Mouse (Mus musculus) hindbrain, embryonic 16.5 days (tissue): ENCODE data around the gene Casd1. TPM values are rescaled to one million over a fixed set of nuclear protein-coding genes. Genes with fewer than 3 reads are reported as not detected.
"Not testable (repeated sequence)": the region's sequence is repeated elsewhere in the genome, so short reads cannot be mapped to it uniquely, and the experiment has no call there.

ENCODE experiments used
- ATAC-seq: fragments of 200-750 bp; cut with Nextera tagmentation; 2 replicates; pipeline ENCODE4 v1.8.0; 2017; ENCODE audit warnings: moderate TSS enrichment, moderate library complexity
- H3K27ac ChIP-seq: fragments of 300-500 bp; sonication (generic); 2 replicates; pipeline ENCODE4 v1.5.1; 2014; ENCODE audit warnings: low read depth, mild to moderate bottlenecking, control low read depth, low read length, moderate library complexity
- H3K27me3 ChIP-seq: fragments of 300-500 bp; sonication (generic); replicated peaks from 2 replicates; pipeline ENCODE4 v1.6.1; 2014; ENCODE audit warnings: low read length; ENCODE audit not compliant: control insufficient read depth, insufficient read depth
- H3K36me3 ChIP-seq: fragments of 300-500 bp; sonication (generic); 2 replicates; pipeline ENCODE4 v1.6.1; 2014; ENCODE audit warnings: mild to moderate bottlenecking, low read length, moderate library complexity, mixed read lengths; ENCODE audit not compliant: control insufficient read depth, insufficient read depth
- H3K4me1 ChIP-seq: fragments of 300-500 bp; sonication (generic); 2 replicates; pipeline ENCODE4 v1.6.1; 2014; ENCODE audit warnings: low read depth, low read length; ENCODE audit not compliant: control insufficient read depth, insufficient read depth
- H3K4me2 ChIP-seq: fragments of 300-500 bp; sonication (generic); 2 replicates; pipeline ENCODE4 v1.6.1; 2014; ENCODE audit warnings: mild to moderate bottlenecking, low read length, control low read depth, moderate library complexity
- H3K4me3 ChIP-seq: fragments of 300-500 bp; sonication (generic); 2 replicates; pipeline ENCODE4 v1.5.1; 2014; ENCODE audit warnings: mild to moderate bottlenecking, low read length, control low read depth, moderate library complexity
- H3K9ac ChIP-seq: fragments of 300-500 bp; sonication (generic); 2 replicates; pipeline ENCODE4 v1.6.1; 2014; ENCODE audit warnings: low read depth, mild to moderate bottlenecking, control low read depth, low read length, moderate library complexity
- H3K9me3 ChIP-seq: fragments of 300-500 bp; sonication (generic); 2 replicates; pipeline ENCODE4 v1.6.1; 2014; ENCODE audit warnings: mild to moderate bottlenecking, low read length, moderate library complexity; ENCODE audit not compliant: control insufficient read depth
- WGBS: fragments of 180-500 bp; shearing (Covaris S2); extraction: QIAGEN DNeasy Blood & Tissue Kit; methylation state at CpG from one replicate; pipeline ENCODE4 v1.1.7; 2014; 5-methylcytosine and 5-hydroxymethylcytosine counted together
- polyA plus RNA-seq: library from polyadenylated mRNA; unstranded; fragments of >200 nt; fragmentation: Nextera tagmentation; extraction: Ambion mirVana; gene quantifications from 2 replicates; pipeline ENCODE4 v1.2.1, GENCODE M21; 2015

The Casd1 gene
- polyA plus RNA-seq, 1 experiment from 2014 or later: 42.1 TPM

DNA sequence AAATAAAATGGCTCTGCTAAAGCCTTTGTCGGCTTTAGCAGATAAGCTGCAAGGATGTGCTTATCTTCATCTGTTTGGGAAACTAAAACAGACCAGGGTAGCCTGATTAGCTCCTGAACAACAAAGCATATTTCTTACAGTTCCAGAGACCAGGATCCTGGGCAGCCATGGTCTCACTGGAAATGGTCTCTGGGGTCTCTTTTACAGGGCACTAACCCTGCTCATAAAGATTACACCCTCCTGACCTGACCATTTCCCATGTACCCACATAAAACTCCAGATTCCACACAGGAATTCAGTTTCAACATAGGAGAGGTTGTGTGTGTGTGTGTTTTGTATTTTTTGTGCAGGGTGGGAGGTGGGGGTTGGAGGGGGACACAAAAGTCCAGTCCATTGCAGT is 34.2 kb downstream of the Casd1 start:
- no peaks in the 10 kb centered on the region for H3K9me3 ChIP-seq
- H3K9ac ChIP-seq: no peak overlapping the region
- H3K36me3 ChIP-seq: no peaks in the 10 kb centered on the region
- H3K27me3 ChIP-seq: no peaks in the 10 kb centered on the region
- no peak for ATAC-seq
- no peak overlapping the region for H3K27ac ChIP-seq
- no peak overlapping the region for H3K4me2 ChIP-seq
- no peaks in the 10 kb centered on the region for H3K4me1 ChIP-seq
- 71% methylated on average over 1 of the region's 1 CpGs for WGBS
- no peak overlapping the region for H3K4me3 ChIP-seq

DNA sequence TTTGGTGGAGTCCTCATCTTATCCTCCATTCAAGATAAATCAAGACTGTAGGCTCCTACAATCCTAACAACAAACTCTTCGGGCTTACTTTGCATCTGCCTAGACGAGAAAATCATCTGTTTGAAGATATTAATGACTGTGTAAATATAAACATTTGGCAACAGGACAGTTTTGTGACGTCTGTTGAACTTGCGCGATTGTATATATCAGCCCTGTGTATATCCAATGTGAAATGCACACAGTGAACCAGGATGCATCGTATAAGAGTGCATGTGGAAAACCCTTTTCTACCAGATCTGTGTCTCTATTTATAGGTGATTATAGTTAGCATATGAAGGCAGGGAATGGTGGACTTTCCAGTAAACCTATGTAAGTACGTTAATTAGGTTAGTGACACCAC is 41.4 kb downstream of the Casd1 start:
- H3K27ac ChIP-seq: no peak overlapping the region
- H3K9me3 ChIP-seq: no peaks in the 10 kb centered on the region
- no peak overlapping the region for H3K4me3 ChIP-seq
- no peaks in the 10 kb centered on the region for H3K36me3 ChIP-seq
- no peaks in the 10 kb centered on the region for H3K27me3 ChIP-seq
- WGBS: 94% methylated on average over 7 of the region's 7 CpGs
- no peak for ATAC-seq
- H3K9ac ChIP-seq: no peak overlapping the region
- H3K4me2 ChIP-seq: no peak overlapping the region
- H3K4me1 ChIP-seq: no peaks in the 10 kb centered on the region

DNA sequence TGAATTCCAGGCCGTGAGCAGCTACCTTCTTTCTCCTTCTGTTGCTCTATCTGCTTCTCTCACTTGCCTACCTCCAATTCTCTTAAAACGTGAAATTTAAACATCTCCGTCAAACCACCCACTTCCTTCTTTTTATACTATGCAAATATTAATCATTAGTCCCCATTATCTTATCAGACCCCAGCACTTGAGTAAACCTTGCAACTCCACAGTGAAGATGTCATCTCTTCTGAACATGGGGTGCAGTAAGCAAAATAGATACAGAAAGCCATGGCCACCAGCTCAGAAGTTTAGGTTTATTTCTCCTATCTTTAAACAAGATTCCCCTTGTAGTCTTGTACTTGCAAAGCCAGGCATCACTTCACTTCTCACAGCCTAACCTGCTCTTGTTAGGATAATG is 46.7 kb downstream of the Casd1 start:
- Histone ChIP-seq H3K4me3 (no peak overlapping the region), H3K9ac (no peak overlapping the region), H3K4me2 (no peak overlapping the region), H3K27me3 (no peaks in the 10 kb centered on the region), H3K36me3 (no peaks in the 10 kb centered on the region), H3K27ac (no peak overlapping the region), H3K4me1 (no peaks in the 10 kb centered on the region), H3K9me3 (no peaks in the 10 kb centered on the region)
- 91% methylated on average over 3 of the region's 3 CpGs for WGBS
- no peak for ATAC-seq

DNA sequence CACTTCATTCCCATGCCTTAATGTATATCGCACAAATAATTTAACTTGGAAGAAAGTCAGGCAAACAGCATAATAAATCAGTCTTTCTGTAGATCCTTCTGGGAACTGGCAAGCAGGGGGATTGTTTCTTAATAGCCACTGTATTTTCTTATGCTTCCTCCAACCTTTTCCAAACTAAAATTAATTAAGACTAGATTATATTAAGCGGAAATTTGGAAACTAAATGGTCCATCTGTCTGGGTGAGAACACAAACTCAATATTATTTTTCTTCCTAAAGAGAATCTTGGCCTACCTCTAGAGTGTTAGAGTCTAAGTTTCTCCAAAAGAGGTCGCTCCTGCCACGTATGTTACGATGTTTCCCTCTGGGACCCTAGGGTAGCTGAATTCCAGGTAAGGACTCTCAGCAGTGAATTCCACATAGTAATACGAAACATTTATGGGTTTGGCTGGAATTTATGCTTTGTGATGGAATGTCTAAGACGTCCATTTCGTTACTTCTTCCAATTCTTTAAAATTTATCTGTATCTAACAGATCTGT is 52.0 kb downstream of the Casd1 start:
- no peak overlapping the region for H3K9ac ChIP-seq
- 83% methylated on average over 8 of the region's 8 CpGs for WGBS
- ATAC-seq: no peak

DNA sequence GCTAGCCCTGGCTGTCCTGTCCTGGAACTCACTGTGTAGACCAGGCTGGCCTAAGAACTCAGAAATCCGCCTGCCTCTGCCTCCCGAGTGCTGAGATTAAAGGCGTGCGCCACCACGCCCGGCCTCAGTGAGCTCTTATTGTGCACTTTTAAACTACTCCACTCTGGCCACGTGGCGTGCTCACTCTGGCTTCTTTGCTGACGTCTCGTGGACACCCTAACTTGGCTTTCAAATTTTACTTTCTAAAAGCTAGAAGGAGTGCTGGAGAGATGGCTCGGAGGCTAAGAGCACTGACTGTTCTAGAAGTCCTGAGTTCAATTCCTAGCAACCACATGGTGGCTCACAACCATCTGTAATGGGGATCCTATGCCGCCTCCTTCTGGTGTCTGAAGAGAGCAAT is 53.1 kb downstream of the Casd1 start:
- not testable (repeated sequence) for H3K4me2 ChIP-seq, H3K4me1 ChIP-seq, ATAC-seq, H3K9me3 ChIP-seq, H3K9ac ChIP-seq, H3K27ac ChIP-seq, H3K36me3 ChIP-seq, H3K4me3 ChIP-seq, H3K27me3 ChIP-seq
- 98% methylated on average over 12 of the region's 12 CpGs for WGBS

More for the DNA sequence above, 52.0 kb downstream of the Casd1 start:
- Histone ChIP-seq H3K4me1 (no peaks in the 10 kb centered on the region), H3K27me3 (no peaks in the 10 kb centered on the region), H3K4me3 (no peak overlapping the region), H3K4me2 (no peak overlapping the region), H3K27ac (no peak overlapping the region), H3K9me3 (peaks cover 3% of the 10 kb centered on the region; the same call in 1 of the 2 replicates), H3K36me3 (no peaks in the 10 kb centered on the region)

DNA sequence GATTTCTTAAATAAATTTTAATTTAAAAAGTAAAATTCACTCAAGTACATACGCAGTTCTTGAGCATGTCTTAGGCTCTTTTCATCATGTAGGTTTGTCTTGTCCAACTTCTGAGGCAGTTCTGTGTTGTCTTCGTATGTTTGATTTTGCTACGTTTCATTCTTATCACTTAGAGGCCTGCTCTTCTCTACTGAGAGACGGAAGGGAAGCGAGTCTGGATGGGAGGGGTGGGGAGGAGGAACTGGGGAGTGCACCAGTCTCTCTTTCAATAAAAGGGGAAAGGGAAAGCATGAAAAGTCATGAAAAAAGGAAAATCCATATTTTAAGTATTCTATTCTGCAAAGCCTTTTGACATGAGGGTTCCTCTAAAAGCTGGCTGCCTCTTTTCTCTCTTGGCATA is 54.8 kb downstream of the Casd1 start:
- no peaks in the 10 kb centered on the region for H3K4me1 ChIP-seq
- 73% methylated on average over 5 of the region's 5 CpGs for WGBS
- no peak overlapping the region for H3K4me3 ChIP-seq
- no peak overlapping the region for H3K9ac ChIP-seq
- no peak for ATAC-seq
- H3K27ac ChIP-seq: no peak overlapping the region
- H3K4me2 ChIP-seq: no peak overlapping the region
- no peaks in the 10 kb centered on the region for H3K36me3 ChIP-seq
- no peaks in the 10 kb centered on the region for H3K27me3 ChIP-seq
- peaks cover 3% of the 10 kb centered on the region; the same call in 1 of the 2 replicates for H3K9me3 ChIP-seq

DNA sequence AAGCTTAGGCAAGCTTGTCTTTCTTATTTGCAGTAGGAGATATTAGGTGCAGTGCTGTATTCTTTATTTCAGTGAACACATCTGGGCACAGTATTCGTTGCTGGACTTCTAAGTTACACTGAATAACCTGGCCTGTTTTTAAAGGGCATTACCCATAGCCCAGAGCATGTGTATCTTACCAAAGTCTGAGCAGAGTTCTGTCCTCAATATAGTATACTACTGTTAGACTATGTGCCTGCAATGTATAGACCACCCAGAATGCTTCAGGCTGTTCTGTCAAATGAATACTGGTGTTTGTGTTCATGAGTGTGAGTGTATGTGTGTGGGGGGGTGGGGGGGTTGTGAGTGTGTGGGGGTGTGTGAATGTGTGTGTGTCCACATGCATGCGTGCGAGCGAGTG is 55.3 kb downstream of the Casd1 start:
- Histone ChIP-seq H3K4me2 (no peak overlapping the region), H3K9ac (no peak overlapping the region), H3K4me1 (no peaks in the 10 kb centered on the region), H3K27me3 (no peaks in the 10 kb centered on the region), H3K9me3 (peaks cover 3% of the 10 kb centered on the region; the same call in 1 of the 2 replicates), H3K27ac (no peak overlapping the region), H3K36me3 (no peaks in the 10 kb centered on the region), H3K4me3 (no peak overlapping the region)
- 91% methylated on average over 4 of the region's 4 CpGs for WGBS
- peak; percentile 20; the same call in 1 of the 2 replicates for ATAC-seq

DNA sequence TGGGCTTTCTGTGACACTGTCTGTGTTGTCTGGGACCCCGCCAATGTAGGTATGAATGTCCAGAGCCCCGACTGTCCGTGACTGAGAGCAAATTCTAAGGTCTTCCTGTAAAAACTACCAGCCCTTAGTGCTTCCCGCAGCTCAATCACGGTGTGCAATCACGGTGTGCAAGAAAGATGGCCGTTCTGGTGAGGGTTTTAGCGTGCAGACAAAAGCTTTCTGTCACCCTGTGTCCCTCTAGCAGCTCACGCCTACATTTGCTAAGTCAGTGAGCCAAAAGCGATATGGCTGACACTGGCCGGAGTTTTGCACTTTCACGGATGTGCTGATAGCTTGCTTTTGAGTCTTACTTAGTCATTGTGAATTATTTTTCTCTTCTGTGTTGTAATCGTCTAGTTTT is 58.2 kb downstream of the Casd1 start:
- H3K27ac ChIP-seq: no peak overlapping the region
- no peaks in the 10 kb centered on the region for H3K4me1 ChIP-seq
- H3K9me3 ChIP-seq: no peaks in the 10 kb centered on the region
- no peak overlapping the region for H3K9ac ChIP-seq
- no peak overlapping the region for H3K4me2 ChIP-seq
- no peaks in the 10 kb centered on the region for H3K36me3 ChIP-seq
- 81% methylated on average over 13 of the region's 13 CpGs for WGBS
- ATAC-seq: no peak
- no peak overlapping the region for H3K4me3 ChIP-seq
- H3K27me3 ChIP-seq: no peaks in the 10 kb centered on the region

DNA sequence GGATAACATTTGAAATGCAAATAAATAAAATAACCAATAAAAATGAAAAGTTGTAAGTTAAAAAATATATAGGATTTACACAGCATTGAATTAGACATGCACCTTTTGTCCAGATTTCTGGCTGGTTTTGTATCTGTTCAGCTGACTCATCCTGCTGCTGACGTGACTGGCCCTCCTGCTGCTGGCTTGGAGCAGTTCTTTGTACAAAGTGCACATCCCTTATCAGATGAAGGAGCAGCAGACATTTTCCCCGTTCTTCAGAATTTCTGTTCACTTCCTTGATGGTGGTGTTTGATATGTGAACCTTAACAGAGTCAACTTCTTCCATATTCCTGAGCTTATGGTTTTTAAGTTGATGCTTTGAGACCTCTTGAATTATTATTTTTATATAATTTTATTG is 62.9 kb downstream of the Casd1 start:
- Histone ChIP-seq H3K27me3 (no peaks in the 10 kb centered on the region), H3K36me3 (no peaks in the 10 kb centered on the region), H3K9me3 (no peaks in the 10 kb centered on the region), H3K9ac (no peak overlapping the region), H3K4me1 (no peaks in the 10 kb centered on the region), H3K27ac (no peak overlapping the region), H3K4me2 (no peak overlapping the region), H3K4me3 (no peak overlapping the region)
- WGBS: 54% methylated on average over 2 of the region's 2 CpGs
- no peak for ATAC-seq

DNA sequence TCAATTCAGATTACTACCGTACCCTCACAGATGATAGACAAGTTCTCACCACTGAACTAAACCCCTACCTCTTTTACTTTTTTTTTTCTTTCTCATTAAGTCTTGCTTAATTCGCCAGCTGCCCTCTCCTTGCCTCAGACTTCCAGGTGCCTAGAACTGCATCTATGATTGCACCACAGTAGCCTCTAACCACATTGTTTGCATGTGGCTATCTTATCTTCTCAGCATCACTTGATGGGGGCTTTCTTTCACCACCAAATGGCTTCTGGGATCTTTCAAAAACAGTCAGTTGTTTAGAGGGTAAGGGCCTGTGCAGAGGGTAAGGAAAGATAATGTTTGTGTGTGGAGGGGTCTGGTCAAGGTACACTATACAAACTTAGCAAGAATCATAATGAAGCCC is 63.7 kb downstream of the Casd1 start:
- H3K4me2 ChIP-seq: no peak overlapping the region
- H3K27me3 ChIP-seq: no peaks in the 10 kb centered on the region
- H3K4me3 ChIP-seq: no peak overlapping the region
- H3K27ac ChIP-seq: no peak overlapping the region
- no peak overlapping the region for H3K9ac ChIP-seq
- no peak for ATAC-seq
- 80% methylated on average over 2 of the region's 2 CpGs for WGBS
- H3K36me3 ChIP-seq: no peaks in the 10 kb centered on the region
- H3K4me1 ChIP-seq: no peaks in the 10 kb centered on the region
- H3K9me3 ChIP-seq: no peaks in the 10 kb centered on the region
